Mouse (Mus musculus): Measurements from ENCODE around the gene Carmil1.

Gene Carmil1

DNA sequence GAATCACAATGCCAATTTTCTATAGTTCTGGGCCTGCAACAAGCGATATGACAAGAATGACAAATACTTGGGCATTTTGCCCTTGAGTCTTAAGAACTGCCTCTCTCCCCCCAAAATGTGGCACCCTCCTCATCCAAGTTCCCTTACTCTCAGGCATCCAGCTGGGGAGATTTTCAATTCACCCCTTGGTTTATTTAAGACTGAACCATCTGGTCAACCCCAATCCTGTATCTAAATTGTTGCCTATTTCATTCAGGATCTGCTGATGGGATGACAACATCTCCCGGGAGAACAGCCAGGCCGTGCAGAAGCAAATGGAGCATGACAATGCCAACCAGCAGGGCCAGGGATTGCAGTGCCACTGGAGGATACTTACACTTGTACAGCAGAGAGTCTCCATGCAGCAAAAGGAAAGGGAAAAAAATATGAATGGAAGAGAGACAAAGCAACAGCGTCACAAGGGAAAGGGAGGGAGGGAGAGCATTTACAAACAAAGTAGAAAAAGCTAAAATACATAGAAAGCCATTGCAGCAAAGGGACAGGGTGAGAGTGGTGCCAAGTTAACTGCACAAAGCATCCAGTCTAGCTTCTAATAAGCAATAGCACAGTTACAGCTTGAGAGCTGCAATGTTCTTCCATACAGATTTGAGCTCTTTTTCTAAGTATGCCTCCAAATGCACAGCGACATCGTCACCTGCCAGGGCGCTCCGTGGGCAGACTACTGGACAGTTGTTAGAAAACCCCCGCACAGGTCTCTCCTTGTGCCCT, 231.1 kb downstream of the Carmil1 start:
- no peak for DNase-seq (ENCODE audit: low read depth in 2 of 2, low spot score in 2 of 2)

GRCm38 (mm10) chr13:24048611-24049010, 232.0 kb downstream of the Carmil1 start:
- DNase-seq (ENCODE audit: low read depth in 2 of 2, low spot score in 2 of 2): no peak

GRCm38 (mm10) chr13:24045271-24045670, 235.3 kb downstream of the Carmil1 start:
- DNase-seq (ENCODE audit: low read depth in 2 of 2, low spot score in 2 of 2): no peak

DNA sequence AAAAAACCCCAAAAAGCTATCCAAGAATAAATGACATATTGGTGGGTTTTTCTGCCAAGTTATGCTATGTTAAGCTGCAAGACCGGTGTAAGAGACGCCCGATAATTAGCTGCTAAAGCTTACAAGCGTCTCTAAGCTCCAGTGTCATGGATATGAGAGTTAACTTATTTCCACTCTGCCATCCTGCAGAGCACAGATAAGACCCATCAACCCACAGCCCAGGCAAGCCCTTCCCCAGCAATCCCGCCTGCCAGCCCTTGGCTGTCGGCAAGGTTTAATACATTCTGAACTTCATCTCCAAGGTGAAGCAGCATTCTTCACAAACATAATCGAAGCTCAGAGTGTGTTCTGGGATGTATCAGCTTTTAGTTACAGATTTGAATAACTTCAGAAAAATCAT, 240.4 kb downstream of the Carmil1 start:
- no peak for DNase-seq (ENCODE audit: low read depth in 2 of 2, low spot score in 2 of 2)

GRCm38 (mm10) chr13:24037502-24037901, 243.1 kb downstream of the Carmil1 start:
- DNase-seq (ENCODE audit: low read depth in 2 of 2, low spot score in 2 of 2): no peak

- DNase-seq (ENCODE audit: low read depth in 2 of 2, low spot score in 2 of 2): no peak
Measured at GRCm38 (mm10) chr13:24036150-24036549, 244.4 kb downstream of the Carmil1 start.

DNA sequence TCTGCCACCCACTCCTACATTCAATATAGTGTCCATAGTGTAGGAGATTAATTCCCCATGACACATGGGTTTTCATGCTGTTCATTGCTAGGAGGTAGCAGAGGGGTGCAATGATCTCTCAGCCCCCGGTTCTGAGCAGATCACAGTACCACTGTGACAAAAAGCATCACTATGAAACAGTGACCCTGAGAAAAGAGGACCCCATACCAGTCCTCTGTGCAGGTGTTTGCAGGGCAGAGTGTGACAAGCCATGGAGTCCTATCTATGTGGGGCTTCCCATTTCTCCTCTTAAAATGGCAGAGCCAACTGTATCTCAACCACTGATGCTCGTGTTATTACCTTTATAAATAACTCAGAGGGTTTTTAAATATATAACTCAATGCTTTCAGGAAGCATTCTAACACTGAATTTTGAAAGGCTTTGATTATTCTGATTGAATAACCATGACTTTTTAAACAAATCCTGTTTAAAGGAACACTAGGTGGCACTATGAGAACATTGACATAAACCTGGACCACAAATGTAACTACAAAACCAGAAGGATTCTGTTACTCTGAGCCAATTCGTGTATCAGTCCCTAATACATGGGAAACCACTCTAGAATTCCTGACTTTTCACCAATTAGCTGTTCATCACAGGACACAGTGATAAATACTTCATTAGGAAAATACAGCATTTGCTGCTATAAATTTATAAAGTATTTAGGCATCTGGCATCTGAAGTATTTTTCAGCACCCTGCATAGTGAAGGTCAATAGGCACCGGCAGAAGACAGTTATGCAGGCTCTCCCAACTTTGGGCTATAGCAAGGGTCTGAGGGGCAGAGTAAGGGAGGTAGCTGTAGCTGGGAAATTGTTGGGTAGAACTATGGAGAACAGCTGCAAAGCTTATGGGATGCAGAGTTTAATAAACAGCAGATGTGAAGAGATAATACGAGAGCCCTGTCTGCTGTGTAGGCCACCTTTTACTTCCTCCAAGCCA, 253.1 kb downstream of the Carmil1 start:
- DNase-seq (ENCODE audit: low read depth in 2 of 2, low spot score in 2 of 2): no peak

DNA sequence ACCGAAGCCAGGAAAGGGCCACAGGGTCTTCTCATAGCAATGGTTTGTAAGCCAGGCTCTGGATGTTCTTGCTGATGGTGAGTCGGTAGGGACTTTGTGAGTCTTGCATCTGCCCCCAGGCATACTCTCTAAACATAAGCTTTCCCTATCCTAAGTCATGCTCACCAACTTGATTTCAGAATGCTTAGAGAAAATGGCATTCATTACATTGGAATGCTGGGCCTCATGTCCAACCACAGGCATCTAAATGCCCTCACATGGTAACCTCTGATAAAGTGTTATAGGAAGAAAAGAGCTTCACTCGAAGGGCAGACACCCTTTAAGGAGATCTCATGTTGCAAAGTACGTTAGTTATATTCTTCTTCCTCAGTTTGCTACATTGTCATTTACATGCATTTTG, 262.1 kb downstream of the Carmil1 start:
- DNase-seq (ENCODE audit: low read depth in 2 of 2, low spot score in 2 of 2): no peak

DNA sequence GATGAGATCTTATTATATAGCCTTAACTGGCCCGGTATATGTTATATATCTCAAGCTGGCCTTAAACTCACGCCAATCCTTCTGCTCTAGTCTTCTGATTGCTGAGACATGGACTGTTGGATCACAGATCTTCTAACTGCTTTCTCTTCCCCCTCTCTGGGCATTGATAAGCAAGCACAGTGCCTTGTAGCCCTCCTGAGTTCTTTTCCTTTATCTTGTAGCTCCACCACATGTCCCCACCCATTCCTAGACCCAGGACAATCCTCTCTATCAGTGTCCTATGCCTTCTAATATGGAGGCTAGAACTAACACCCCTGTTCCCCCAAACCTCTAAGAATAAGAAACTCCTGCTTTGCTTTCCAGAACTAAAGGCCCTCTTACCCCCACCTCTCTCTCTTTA, 275.1 kb downstream of the Carmil1 start:
- no peak for DNase-seq (ENCODE audit: low read depth in 2 of 2, low spot score in 2 of 2)

- no peak for DNase-seq (ENCODE audit: low read depth in 2 of 2, low spot score in 2 of 2)
Measured at GRCm38 (mm10) chr13:24001797-24002196, 278.8 kb downstream of the Carmil1 start.

- no peak for DNase-seq (ENCODE audit: low read depth in 2 of 2, low spot score in 2 of 2)
Measured at GRCm38 (mm10) chr13:24001081-24001480, 279.5 kb downstream of the Carmil1 start.

GRCm38 (mm10) chr13:23998826-23999225, 281.8 kb downstream of the Carmil1 start:
- DNase-seq (ENCODE audit: low read depth in 2 of 2, low spot score in 2 of 2): no peak

GRCm38 (mm10) chr13:23994756-23995155, 285.8 kb downstream of the Carmil1 start:
- no peak for DNase-seq (ENCODE audit: low read depth in 2 of 2, low spot score in 2 of 2)

DNA sequence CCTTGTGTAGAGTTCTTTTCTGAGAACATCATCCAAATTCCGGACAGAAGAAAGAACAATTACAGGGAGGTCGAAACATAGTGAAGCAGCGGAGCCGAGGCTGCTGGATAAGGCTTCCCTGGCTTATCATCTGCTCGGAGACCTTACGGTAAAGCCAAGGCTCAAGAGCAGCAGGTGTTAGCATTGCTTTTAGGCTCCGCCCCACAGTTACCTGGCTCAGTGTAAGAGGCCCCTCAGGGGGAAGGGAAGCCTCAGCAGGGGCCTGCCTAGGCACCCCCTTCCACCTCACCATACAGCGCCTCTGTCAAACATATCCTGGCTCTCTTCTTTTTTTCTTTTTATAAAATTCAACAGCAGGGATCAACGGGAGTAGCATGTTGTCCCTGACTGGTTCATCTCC, 286.6 kb downstream of the Carmil1 start:
- DNase-seq (ENCODE audit: low read depth in 2 of 2, low spot score in 2 of 2): no peak

- no peak for DNase-seq (ENCODE audit: low read depth in 2 of 2, low spot score in 2 of 2)
Measured at GRCm38 (mm10) chr13:23990928-23991327, 289.7 kb downstream of the Carmil1 start, which contains the start of gene Scgn. Gene Scgn (minus strand): TSS chr13:23991214.

DNA sequence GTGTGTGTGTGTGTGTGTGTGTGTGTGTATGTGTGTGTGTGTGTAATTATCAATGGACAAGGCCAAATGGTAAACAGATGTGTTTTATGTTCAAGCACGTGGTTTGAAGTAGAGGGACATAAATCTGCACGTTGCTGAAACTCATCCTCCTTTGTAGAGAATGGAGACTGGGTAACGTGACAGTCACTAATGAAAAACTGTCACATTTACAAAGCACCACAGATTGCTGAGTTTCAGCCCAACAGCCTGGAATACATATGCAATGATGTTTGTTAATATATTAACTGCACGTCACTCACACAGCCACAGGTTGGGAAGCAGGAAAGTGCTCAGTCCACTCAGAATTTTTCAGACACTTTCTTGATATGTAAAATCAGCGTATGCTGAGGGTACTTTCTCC, 290.1 kb downstream of the Carmil1 start:
- DNase-seq (ENCODE audit: low read depth in 2 of 2, low spot score in 2 of 2): no peak

DNA sequence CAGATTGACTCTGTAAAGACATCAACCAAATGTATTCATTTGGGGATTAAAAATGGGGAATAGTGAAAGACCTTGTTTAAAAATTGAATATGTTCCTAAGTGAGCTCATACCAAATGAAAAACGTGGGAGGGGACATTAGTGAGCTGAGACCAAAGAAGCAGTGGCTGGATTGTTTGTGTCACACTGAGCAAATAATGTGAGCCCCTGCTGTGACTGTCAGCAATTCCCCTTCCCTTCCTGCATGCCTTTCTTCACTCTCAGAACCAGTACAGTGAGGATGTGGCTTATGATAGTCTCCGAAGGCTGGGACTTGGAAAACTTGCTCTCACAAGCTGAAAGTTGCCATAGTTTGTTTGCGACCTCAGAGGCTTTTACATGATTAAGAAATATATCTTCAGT, 295.5 kb downstream of the Carmil1 start:
- DNase-seq (ENCODE audit: low read depth in 2 of 2, low spot score in 2 of 2): no peak

- DNase-seq (ENCODE audit: low read depth in 2 of 2, low spot score in 2 of 2): no peak
Measured at GRCm38 (mm10) chr13:23972271-23972670, 308.3 kb downstream of the Carmil1 start.

GRCm38 (mm10) chr13:23971870-23972269, 308.7 kb downstream of the Carmil1 start:
- DNase-seq (ENCODE audit: low read depth in 2 of 2, low spot score in 2 of 2): no peak

DNA sequence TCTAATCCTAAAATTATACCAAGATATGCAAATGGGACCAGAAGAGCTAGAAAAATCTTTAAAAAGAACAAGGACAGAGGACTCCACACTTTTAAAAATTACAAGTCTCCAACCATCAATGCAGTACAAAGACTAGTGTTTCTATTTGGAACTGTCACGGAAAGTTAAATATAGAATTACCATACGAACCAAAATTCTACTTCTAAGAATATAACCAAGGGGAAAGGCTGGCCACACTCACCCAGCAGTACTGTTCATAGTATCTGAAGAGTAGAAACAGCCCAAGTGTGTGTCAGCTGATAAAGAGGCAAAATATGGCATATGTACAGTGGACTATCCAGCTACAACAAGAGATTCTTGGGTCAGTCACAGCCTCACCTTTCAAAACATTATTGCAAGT, 315.7 kb downstream of the Carmil1 start:
- DNase-seq (ENCODE audit: low read depth in 2 of 2, low spot score in 2 of 2): no peak
